Mouse (Mus musculus): ENCODE results near the gene Garem2. TPM values are rescaled to one million over a fixed set of nuclear protein-coding genes. Genes with fewer than 3 reads are reported as not detected.
A peak's percentile ranks its signal among the peaks of the same experiment; 100 is the strongest.

Gene Garem2
- polyA plus RNA-seq, 1 experiment from 2014 or later = 6.9 TPM

DNA sequence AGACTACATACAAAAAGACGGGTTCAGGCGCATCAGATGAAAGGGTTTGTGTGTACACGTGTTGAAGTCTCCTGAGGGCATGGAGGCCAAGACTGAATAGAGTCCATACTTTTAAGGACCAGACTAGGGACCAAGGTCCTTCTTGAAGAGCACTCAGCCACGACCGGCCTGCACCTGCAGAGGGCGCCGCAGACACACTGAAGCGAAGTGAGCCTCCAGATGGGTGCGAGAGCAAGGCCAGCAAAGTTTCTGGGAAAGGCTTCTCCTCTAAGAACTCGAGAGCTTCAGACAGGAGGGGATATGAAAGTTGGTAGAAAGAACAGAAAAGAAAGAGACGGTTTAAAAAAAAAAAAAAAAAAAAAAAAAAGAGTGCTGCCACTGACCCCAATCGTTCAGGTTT is 622 bp upstream of the Garem2 start:
- DNase-seq (ENCODE audit: low spot score) = peak; percentile 78
- no peaks in the 10 kb centered on the region for H3K9me3 ChIP-seq (replicated peaks)
- under 1% methylated on average over 12 of the region's 12 CpGs for WGBS
- H3K4me3 ChIP-seq = peak overlapping the region; percentile 71
- peaks cover 49% of the 10 kb centered on the region for H3K4me1 ChIP-seq
- H3K36me3 ChIP-seq = no peaks in the 10 kb centered on the region
- peak overlapping the region; percentile 89 for H3K27ac ChIP-seq (replicated peaks)
- H3K27me3 ChIP-seq (ENCODE audit: low read depth, poor library complexity, severe bottlenecking) = peaks cover 57% of the 10 kb centered on the region

DNA sequence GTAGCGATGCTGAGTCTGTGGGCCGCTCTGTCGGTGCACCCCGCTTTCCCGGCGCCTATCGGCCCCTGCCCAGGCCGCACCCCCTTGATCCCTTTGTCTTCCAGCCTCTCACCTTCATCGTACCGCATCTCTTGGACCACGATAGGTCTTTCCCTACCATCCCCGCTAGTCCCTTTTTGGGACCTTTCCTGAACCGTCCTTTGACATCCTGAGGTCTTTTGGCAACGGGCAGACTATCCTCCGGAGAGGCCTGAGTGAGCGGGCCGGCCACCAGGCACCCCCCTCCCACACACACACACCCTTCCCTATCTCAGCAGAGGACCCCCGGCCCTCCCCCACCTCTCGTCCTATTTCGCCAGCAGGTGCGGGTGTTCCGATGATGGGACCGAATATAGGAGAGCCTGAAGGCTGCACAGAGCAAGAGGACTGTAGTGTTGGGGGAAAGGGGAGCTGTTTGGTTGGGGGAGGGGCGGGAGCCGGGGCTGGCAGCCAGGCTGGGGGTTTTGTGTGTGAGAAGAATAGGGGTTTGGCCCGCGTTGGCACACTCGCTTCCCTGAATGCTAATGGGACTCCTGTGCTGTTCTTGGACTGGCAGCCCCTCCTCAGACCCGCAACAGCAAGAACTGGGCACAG is 823 bp downstream of the Garem2 start, which contains the start of gene 3110082J24Rik:
Gene 3110082J24Rik (minus strand): TSS at position 419 of the 633 bp plus-strand sequence.
- Histone ChIP-seq H3K4me1 (peaks cover 63% of the 10 kb centered on the region), H3K36me3 (no peaks in the 10 kb centered on the region), H3K4me3 (peak within 1 kb of the TSS; percentile 71), H3K9me3 (replicated peaks) (no peaks in the 10 kb centered on the region), H3K27ac (replicated peaks) (peak within 1 kb of the TSS; percentile 89), H3K27me3 (ENCODE audit: low read depth, poor library complexity, severe bottlenecking) (peaks cover 64% of the 10 kb centered on the region)
- WGBS = under 1% methylated on average over 29 of the region's 29 CpGs
- DNase-seq (ENCODE audit: low spot score) = peak; percentile 59

DNA sequence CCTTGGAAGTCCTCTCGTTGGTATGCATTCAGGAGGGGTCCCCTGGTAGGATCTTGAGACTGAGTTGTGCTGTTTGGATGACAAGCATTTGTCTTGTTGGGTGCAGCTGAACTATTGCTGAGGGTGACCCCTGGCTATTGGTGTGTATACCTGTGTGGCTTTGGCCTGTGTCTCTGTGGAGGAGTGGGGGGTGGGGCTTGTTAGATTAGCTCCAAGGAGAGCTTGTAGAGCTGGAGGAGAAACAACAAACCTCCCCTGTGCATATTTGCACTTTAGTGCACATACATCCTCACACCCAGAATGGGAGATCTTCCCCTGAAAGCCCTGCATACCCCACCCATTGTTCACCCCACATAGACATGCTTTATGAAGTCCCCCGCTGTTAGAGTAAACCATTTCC is 1.8 kb downstream of the Garem2 start:
- H3K27ac ChIP-seq (replicated peaks) = peak overlapping the region; percentile 89
- WGBS = 18% methylated on average over 2 of the region's 2 CpGs
- DNase-seq (ENCODE audit: low spot score) = no peak

DNA sequence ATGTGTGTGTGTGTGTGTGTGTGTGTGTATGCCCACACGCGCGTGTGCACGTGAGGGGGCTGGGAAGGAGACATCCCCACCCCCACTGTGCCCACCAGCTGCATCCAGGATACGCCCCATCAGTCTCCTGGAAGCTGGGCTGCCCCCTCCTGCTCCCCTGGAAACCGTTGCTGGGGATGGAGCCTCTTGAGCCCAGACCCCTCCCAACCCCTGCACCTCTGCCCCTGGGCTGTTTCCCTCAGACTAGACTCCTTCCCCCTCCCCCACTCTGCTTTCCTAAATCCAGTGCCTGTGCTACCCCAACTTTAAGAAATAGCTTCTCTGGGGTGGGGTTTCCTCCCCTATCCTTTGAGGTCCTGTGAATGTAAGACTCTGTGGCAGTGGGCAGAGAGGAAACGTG is 2.2 kb downstream of the Garem2 start:
- Histone ChIP-seq H3K27ac (replicated peaks) (peak overlapping the region; percentile 89), H3K4me1 (peaks cover 76% of the 10 kb centered on the region), H3K4me3 (peak overlapping the region; percentile 71), H3K9me3 (replicated peaks) (no peaks in the 10 kb centered on the region), H3K36me3 (no peaks in the 10 kb centered on the region), H3K27me3 (ENCODE audit: low read depth, poor library complexity, severe bottlenecking) (peaks cover 73% of the 10 kb centered on the region)
- under 1% methylated on average over 7 of the region's 7 CpGs for WGBS
- DNase-seq (ENCODE audit: low spot score) = peak; percentile 82

More for the DNA sequence above, 1.8 kb downstream of the Garem2 start:
- no peaks in the 10 kb centered on the region for H3K36me3 ChIP-seq
- peaks cover 73% of the 10 kb centered on the region for H3K4me1 ChIP-seq
- peak overlapping the region; percentile 71 for H3K4me3 ChIP-seq
- peaks cover 69% of the 10 kb centered on the region for H3K27me3 ChIP-seq (ENCODE audit: low read depth, poor library complexity, severe bottlenecking)
- H3K9me3 ChIP-seq (replicated peaks) = no peaks in the 10 kb centered on the region

DNA sequence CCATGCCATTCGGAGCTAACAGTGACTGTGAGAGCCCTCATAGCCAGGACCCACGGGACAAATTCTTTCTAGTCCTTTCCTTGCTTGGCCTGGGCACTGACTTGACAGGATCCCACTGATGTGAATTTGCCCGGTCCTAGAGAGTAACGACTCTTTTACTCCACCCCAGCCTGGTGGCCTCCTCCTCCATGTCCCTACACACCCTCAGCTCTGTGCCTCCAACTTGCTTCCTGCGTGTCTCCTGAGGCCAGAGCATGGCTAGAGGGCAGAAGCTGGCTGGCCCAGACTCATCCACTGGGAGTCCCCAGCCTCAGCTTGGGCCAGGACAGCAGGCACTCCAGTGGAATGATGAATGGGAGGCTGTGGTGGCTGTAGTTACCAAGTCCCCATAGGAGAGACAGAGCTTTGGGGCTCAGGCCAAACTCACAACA is 2.7 kb downstream of the Garem2 start:
- Histone ChIP-seq H3K36me3 (0 out of 2 replicates have a peak, but pooled peaks cover 3% of the 10 kb centered on the region), H3K9me3 (replicated peaks) (no peaks in the 10 kb centered on the region), H3K4me3 (peak overlapping the region; percentile 71), H3K4me1 (peaks cover 76% of the 10 kb centered on the region), H3K27me3 (ENCODE audit: low read depth, poor library complexity, severe bottlenecking) (peaks cover 77% of the 10 kb centered on the region), H3K27ac (replicated peaks) (peak overlapping the region; percentile 89)
- WGBS = 2% methylated on average over 5 of the region's 5 CpGs
- DNase-seq (ENCODE audit: low spot score) = peak; percentile 55

DNA sequence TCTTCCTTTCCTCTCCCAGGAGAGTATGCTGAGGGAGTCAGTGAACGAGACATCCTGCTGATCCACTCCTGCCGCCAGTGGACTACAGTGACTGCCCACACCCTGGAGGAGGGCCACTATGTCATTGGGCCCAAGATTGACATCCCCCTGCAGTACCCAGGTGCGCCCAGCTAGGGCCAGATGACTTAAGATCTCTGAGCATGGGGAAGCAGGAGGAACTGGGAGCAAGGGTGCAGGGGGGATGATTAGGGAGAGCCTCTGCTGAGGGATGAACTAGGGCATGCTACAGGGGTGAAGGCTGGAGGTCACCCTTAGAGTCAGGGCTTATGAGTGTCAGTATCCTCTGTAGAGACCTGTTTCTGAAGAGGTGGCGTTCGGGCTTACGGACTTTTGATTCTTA is 3.3 kb downstream of the Garem2 start:
- H3K36me3 ChIP-seq = 0 out of 2 replicates have a peak, but pooled peaks cover 6% of the 10 kb centered on the region
- peaks cover 79% of the 10 kb centered on the region for H3K4me1 ChIP-seq
- H3K27me3 ChIP-seq (ENCODE audit: low read depth, poor library complexity, severe bottlenecking) = peaks cover 82% of the 10 kb centered on the region
- 53% methylated on average over 6 of the region's 6 CpGs for WGBS
- peak overlapping the region; percentile 71 for H3K4me3 ChIP-seq
- no peak for DNase-seq (ENCODE audit: low spot score)
- peak overlapping the region; percentile 89 for H3K27ac ChIP-seq (replicated peaks)
- H3K9me3 ChIP-seq (replicated peaks) = no peaks in the 10 kb centered on the region

DNA sequence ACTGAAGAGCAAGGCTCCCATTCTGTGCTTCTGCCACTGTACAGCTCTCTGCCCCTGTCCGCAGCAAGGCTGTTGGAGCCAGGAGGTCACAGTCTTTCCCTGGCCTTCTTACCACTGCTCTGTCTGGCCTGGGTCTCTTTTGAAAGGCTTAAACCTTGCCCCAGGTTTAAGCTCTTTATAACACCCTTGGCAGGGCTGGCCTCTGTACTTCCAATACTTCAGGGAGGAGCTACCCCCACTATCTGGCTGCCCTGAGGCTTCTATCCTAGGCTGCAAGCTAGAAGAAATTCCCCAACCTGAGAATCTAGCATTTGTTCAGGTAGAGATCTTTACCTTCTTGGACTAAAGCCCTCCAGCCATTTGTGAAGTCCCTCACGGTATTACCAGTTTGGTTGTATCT is 4.9 kb downstream of the Garem2 start:
- H3K9me3 ChIP-seq (replicated peaks) = no peaks in the 10 kb centered on the region
- H3K27ac ChIP-seq (replicated peaks) = peak overlapping the region; percentile 86
- DNase-seq (ENCODE audit: low spot score) = peak; percentile 32
- 13% methylated on average over 2 of the region's 2 CpGs for WGBS
- H3K4me1 ChIP-seq = peaks cover 92% of the 10 kb centered on the region
- peak overlapping the region; percentile 46 for H3K4me3 ChIP-seq
- H3K27me3 ChIP-seq (ENCODE audit: low read depth, poor library complexity, severe bottlenecking) = peaks cover 86% of the 10 kb centered on the region
- 0 out of 2 replicates have a peak, but pooled peaks cover 8% of the 10 kb centered on the region for H3K36me3 ChIP-seq

DNA sequence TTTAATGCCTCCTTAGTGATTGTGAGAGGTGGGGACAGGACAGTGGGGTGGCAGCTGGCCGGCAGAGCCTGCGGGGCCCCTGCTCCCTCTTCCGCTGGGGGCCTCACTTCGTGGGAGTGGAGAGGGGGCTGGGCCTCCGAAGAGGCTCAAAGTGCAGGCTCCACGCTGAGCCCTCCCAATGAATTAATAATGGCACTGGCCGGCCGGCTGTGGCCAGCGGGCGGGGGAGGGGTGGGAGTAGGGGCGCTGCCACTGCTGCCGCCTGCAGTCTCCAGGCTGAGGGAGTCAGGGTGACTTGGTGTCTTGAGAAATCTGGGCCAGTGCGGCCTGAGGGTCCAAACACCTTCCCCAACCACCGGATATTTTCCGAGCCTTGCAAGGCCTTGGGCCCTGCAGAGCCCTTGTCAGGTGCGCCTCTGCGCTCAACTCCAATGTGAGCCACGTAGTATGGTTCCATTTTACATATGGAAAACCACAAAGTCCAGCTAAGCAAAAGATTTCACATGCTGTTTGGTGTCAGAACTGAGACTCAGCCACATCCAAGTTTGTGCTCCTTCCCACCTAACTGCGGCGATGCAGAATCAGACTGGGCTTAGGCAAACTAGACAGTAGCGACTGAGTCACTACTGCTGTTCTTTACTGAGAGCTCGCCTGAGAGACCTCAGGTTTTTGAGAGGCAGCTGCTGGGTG is 5.6 kb downstream of the Garem2 start:
- Histone ChIP-seq H3K4me3 (peak overlapping the region; percentile 46), H3K4me1 (peaks cover 86% of the 10 kb centered on the region), H3K27me3 (ENCODE audit: low read depth, poor library complexity, severe bottlenecking) (peaks cover 86% of the 10 kb centered on the region), H3K27ac (replicated peaks) (peak overlapping the region; percentile 86), H3K36me3 (0 out of 2 replicates have a peak, but pooled peaks cover 8% of the 10 kb centered on the region), H3K9me3 (replicated peaks) (no peaks in the 10 kb centered on the region)
- peak; percentile 73 for DNase-seq (ENCODE audit: low spot score)
- WGBS = 1% methylated on average over 22 of the region's 22 CpGs

DNA sequence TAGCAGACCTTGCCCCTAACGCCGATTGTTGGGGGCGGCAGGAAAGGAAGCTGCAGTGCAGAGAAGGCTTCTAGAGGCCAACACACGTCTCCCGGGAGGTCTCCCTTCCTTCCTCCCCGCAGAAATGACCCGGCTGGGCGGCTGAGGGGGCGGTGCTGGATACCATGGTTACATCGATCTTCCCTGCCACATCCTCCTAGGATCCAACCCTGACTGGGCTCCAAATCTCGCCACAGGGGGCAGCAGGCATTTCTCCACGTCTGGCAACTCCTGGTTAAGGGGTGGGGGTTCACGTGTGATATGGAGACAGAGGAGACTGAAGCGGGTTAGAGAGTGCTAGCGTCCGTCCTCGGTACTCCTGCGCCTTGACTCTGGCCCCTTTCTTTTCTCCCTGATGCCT is 6.2 kb downstream of the Garem2 start:
- WGBS = 1% methylated on average over 18 of the region's 18 CpGs
- Histone ChIP-seq H3K4me1 (peaks cover 80% of the 10 kb centered on the region), H3K27ac (replicated peaks) (peak overlapping the region; percentile 86), H3K36me3 (peaks cover 14% of the 10 kb centered on the region), H3K4me3 (peak overlapping the region; percentile 46), H3K27me3 (ENCODE audit: low read depth, poor library complexity, severe bottlenecking) (peaks cover 86% of the 10 kb centered on the region), H3K9me3 (replicated peaks) (no peaks in the 10 kb centered on the region)
- peak; percentile 87 for DNase-seq (ENCODE audit: low spot score)

DNA sequence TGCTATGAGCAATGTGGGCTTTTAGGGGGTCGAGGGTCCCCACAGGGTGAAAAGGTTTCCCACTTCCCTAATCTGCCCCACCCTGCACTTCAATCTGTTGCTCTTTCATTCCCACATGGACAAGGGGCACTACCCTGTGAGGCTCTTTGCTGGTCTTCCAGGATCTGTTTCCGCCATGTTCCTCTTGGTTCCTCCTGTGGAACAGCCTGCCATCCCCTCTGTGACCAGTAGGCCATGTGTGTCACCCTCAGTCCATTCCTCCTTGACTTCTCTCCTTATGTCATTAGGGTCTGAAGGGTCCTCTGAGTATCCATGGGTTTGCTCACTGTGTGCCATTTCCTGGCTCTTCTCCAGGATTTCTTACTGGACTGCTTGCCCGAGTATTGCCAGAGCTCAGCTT is 6.8 kb downstream of the Garem2 start:
- no peak for DNase-seq (ENCODE audit: low spot score)
- 69% methylated on average over 3 of the region's 3 CpGs for WGBS
- peaks cover 86% of the 10 kb centered on the region for H3K27me3 ChIP-seq (ENCODE audit: low read depth, poor library complexity, severe bottlenecking)
- peak overlapping the region; percentile 46 for H3K4me3 ChIP-seq
- H3K36me3 ChIP-seq = peaks cover 21% of the 10 kb centered on the region
- H3K9me3 ChIP-seq (replicated peaks) = no peaks in the 10 kb centered on the region
- peaks cover 73% of the 10 kb centered on the region for H3K4me1 ChIP-seq
- H3K27ac ChIP-seq (replicated peaks) = peak overlapping the region; percentile 86

DNA sequence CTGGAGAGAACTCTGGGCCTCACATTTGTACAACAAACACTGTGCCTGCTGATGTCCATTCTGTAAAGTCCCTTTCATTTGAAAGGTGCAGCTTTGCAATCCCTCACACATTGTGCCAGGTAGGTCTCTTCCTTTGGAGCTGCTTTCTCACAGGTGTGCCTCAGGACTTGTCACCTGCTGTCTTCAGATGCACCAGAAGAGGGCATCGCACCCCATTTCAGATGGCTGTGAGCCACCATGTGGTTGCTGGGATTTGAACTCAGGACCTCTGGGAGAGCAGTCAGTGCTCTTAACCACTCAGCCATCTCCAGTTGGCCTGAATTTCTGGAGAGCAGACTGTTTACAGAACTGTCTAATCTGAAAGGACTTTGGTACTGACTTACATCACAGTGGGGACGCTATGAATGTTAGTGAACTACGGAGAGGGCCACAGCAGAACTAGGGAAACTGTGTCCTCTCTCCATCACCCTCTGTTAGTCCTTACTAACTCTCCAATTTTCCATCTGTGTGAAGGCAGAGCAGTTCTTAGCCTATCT is 7.6 kb downstream of the Garem2 start:
- no peaks in the 10 kb centered on the region for H3K9me3 ChIP-seq (replicated peaks)
- no peak overlapping the region for H3K4me3 ChIP-seq
- H3K4me1 ChIP-seq = peaks cover 65% of the 10 kb centered on the region
- no peak for DNase-seq (ENCODE audit: low spot score)
- H3K27ac ChIP-seq (replicated peaks) = no peak overlapping the region
- H3K27me3 ChIP-seq (ENCODE audit: low read depth, poor library complexity, severe bottlenecking) = peaks cover 82% of the 10 kb centered on the region
- 81% methylated on average over 3 of the region's 3 CpGs for WGBS
- peaks cover 29% of the 10 kb centered on the region for H3K36me3 ChIP-seq

DNA sequence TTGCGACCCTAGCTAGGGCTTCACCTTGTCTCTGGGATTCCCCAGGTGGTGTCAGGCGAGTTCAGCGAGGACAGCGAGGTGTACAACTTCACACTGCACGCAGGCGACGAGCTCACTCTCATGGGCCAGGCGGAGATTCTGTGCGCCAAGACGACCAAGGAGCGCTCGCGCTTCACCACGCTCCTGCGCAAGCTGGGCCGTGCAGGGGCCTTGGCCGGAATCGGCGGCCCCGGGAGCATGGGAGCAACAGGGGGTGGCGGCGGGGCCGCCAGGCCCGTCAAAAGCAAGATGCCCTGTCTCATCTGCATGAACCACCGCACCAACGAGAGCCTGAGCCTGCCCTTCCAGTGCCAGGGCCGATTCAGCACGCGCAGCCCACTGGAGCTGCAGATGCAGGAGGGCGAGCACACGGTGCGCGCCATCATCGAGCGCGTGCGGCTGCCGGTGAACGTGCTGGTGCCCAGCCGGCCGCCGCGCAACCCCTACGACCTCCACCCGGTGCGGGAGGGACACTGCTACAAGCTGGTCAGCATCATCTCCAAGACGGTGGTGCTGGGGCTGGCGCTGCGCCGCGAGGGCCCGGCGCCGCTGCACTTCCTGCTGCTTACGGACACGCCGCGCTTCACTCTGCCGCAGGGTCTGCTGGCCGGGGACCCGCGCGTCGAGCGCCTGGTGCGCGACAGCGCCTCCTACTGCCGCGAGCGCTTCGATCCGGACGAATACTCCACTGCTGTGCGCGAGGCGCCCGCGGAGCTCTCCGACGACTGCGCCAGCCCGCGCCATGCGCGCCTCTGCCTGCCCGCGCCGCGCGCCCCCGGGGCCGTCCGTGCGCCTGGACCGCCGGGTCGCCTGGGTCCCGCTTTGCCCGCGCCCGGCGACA is 9.2 kb downstream of the Garem2 start:
- H3K9me3 ChIP-seq (replicated peaks) = no peaks in the 10 kb centered on the region
- peak overlapping the region; percentile 64 for H3K4me3 ChIP-seq
- H3K36me3 ChIP-seq = peaks cover 44% of the 10 kb centered on the region
- peak; percentile 85 for DNase-seq (ENCODE audit: low spot score)
- H3K27ac ChIP-seq (replicated peaks) = peak overlapping the region; percentile 81
- peaks cover 67% of the 10 kb centered on the region for H3K27me3 ChIP-seq (ENCODE audit: low read depth, poor library complexity, severe bottlenecking)
- H3K4me1 ChIP-seq = peaks cover 50% of the 10 kb centered on the region
- WGBS = 1% methylated on average over 103 of the region's 103 CpGs
